9 mouse cellular contexts compared by ENCODE assay signal in genomic region chr6:115791842-115792686, GRCm38 (mm10). TPM values are rescaled to one million over a fixed set of nuclear protein-coding genes. Genes with fewer than 3 reads are reported as not detected.
DNase-seq lines count a peak whose midpoint lies in the region; ATAC-seq lines count a peak whose summit lies in the region.
"Had no signal": no experiment of that assay in that cellular context is flagged by ENCODE, and none has a peak within 500 bp of the region (broad histone marks: within the 10 kb centered on the region; RNA-seq: fewer than 3 reads in every experiment).

No protein-coding gene starts in this region.

- no peak overlapping the region for H3K4me2 ChIP-seq in heart, embryonic 11.5 days
- H3K4me2 ChIP-seq in forebrain, embryonic 12.5 days: no peak overlapping the region

- H3K27ac ChIP-seq in heart, embryonic 11.5 days (ENCODE audit: low read depth, low read length): no peak overlapping the region
- H3K27ac ChIP-seq in forebrain, embryonic 12.5 days: no peak overlapping the region

- peaks cover 72% of the 10 kb centered on the region for H3K36me3 ChIP-seq in heart, embryonic 11.5 days (ENCODE audit: control insufficient read depth, insufficient read depth, low read length)
- peaks cover 98% of the 10 kb centered on the region for H3K36me3 ChIP-seq in forebrain, embryonic 12.5 days (replicated peaks)

- H3K9ac ChIP-seq in heart, embryonic 11.5 days (ENCODE audit: low read depth, low read length): no peak overlapping the region
- no peak overlapping the region for H3K9ac ChIP-seq in forebrain, embryonic 12.5 days

- ATAC-seq in heart, embryonic 11.5 days (replicated peaks; ENCODE audit: insufficient number of reproducible peaks, low FRiP score, low TSS enrichment): no peak; the same call in 1 of the 2 replicates
- no peak for ATAC-seq in forebrain, embryonic 12.5 days (ENCODE audit: low FRiP score)

- DNase-seq in heart, adult 18-20 months: peak; percentile 42 to 67
- DNase-seq in urinary bladder, postnatal 14 days (ENCODE audit: low spot score): peak; percentile 26
- DNase-seq in urinary bladder, adult 2 months (ENCODE audit: low spot score): no peak
- peak; percentile 45 to 59 for DNase-seq in heart, postnatal 14 days
- peak; percentile 43 for DNase-seq in lung, postnatal 14 days
- DNase-seq in embryo, embryonic 10.5 days (ENCODE audit: low spot score): no peak

- no peak overlapping the region for H3K4me3 ChIP-seq in heart, embryonic 11.5 days (ENCODE audit: low read depth, low read length)
- no peak overlapping the region for H3K4me3 ChIP-seq in forebrain, embryonic 12.5 days (replicated peaks)
- H3K4me3 ChIP-seq: erythroblast, embryonic 14.5 days had no signal

- H3K4me1 ChIP-seq in heart, embryonic 11.5 days (ENCODE audit: control insufficient read depth, insufficient read depth, low read length): no peaks in the 10 kb centered on the region
- no peaks in the 10 kb centered on the region for H3K4me1 ChIP-seq in forebrain, embryonic 12.5 days

- no peaks in the 10 kb centered on the region for H3K9me3 ChIP-seq in heart, embryonic 11.5 days (replicated peaks; ENCODE audit: control insufficient read depth, low read length)
- H3K9me3 ChIP-seq in forebrain, embryonic 12.5 days: no peaks in the 10 kb centered on the region

- intact Hi-C loops in heart, postnatal 14 days (cut with DNase I): no loop called here

- no peaks in the 10 kb centered on the region for H3K27me3 ChIP-seq in heart, embryonic 11.5 days (ENCODE audit: control insufficient read depth, insufficient read depth, low read length)
- no peaks in the 10 kb centered on the region for H3K27me3 ChIP-seq in forebrain, embryonic 12.5 days

- 76% methylated on average over 34 of the region's 34 CpGs for WGBS in heart, embryonic 11.5 days (ENCODE audit: insufficient replicate concordance)
- WGBS in forebrain, embryonic 12.5 days: 92% methylated on average over 34 of the region's 34 CpGs

RNA-seq across cellular contexts. Expression of gene Rpl32, which starts 16.5 kb away (rescaled TPM):
- 100 to 1,000 TPM; 616 to 693 TPM for total RNA-seq in heart, adult 18-20 months (2021)
- 1,431 and 1,576 TPM in 2 replicates for polyA plus RNA-seq in heart, embryonic 11.5 days (2014; fragmentation: Nextera tagmentation; extraction: Ambion mirVana)
- polyA plus RNA-seq in urinary bladder, adult 2 months (2012; rRNA removed): 2,458 and 3,073 TPM in 2 replicates
- total RNA-seq in heart, postnatal 14 days (2021): 100 to 1,000 TPM; 618 to 675 TPM
- 1,718 and 1,828 TPM in 2 replicates for polyA plus RNA-seq in forebrain, embryonic 12.5 days (2016; fragmentation: Nextera tagmentation; extraction: Ambion mirVana)

RNA-seq across cellular contexts. Expression of gene Cand2, which starts 17.7 kb away (rescaled TPM):
- 10 to 100 TPM; 73.3 to 76.6 TPM for total RNA-seq in heart, adult 18-20 months (2021)
- 38.8 and 50.8 TPM in 2 replicates for polyA plus RNA-seq in heart, embryonic 11.5 days (2014; fragmentation: Nextera tagmentation; extraction: Ambion mirVana)
- polyA plus RNA-seq in urinary bladder, adult 2 months (2012; rRNA removed): 6.5 and 7.0 TPM in 2 replicates
- total RNA-seq in heart, postnatal 14 days (2021): 10 to 100 TPM; 64.5 to 71.6 TPM
- 40.8 and 43.1 TPM in 2 replicates for polyA plus RNA-seq in forebrain, embryonic 12.5 days (2016; fragmentation: Nextera tagmentation; extraction: Ambion mirVana)

RNA-seq across cellular contexts. Expression of gene Tmem40, which starts 29.9 kb away (rescaled TPM):
- under 1 TPM; 0.54 to 0.60 TPM for total RNA-seq in heart, adult 18-20 months (2021)
- 4.2 and 4.4 TPM in 2 replicates for polyA plus RNA-seq in heart, embryonic 11.5 days (2014; fragmentation: Nextera tagmentation; extraction: Ambion mirVana)
- polyA plus RNA-seq in urinary bladder, adult 2 months (2012; rRNA removed): 34.8 and 49.5 TPM in 2 replicates
- under 1 TPM in 1 of 2 experiments, not detected in 1; 0.36 TPM for total RNA-seq in heart, postnatal 14 days (2021)
- 0.87 and 1.1 TPM in 2 replicates for polyA plus RNA-seq in forebrain, embryonic 12.5 days (2016; fragmentation: Nextera tagmentation; extraction: Ambion mirVana)

RNA-seq across cellular contexts. Expression of gene Efcab12, which starts 46.1 kb away (rescaled TPM):
- total RNA-seq in heart, adult 18-20 months (2021): under 1 TPM; 0.27 to 0.54 TPM
- polyA plus RNA-seq in heart, embryonic 11.5 days (2014; fragmentation: Nextera tagmentation; extraction: Ambion mirVana): 0.50 and 0.63 TPM in 2 replicates
- 0.56 and 0.74 TPM in 2 replicates for polyA plus RNA-seq in urinary bladder, adult 2 months (2012; rRNA removed)
- under 1 TPM; 0.56 to 0.76 TPM for total RNA-seq in heart, postnatal 14 days (2021)
- 1.7 and 2.3 TPM in 2 replicates for polyA plus RNA-seq in forebrain, embryonic 12.5 days (2016; fragmentation: Nextera tagmentation; extraction: Ambion mirVana)
- polyA plus RNA-seq: erythroblast, embryonic 14.5 days had no signal

Comparison
In these comparisons a context has a peak if more than half of its experiments do, and no peak if none do; other contexts are left out.
1. DNase-seq: peak in heart, adult 18-20 months (2 of 2), urinary bladder, postnatal 14 days (single experiment), heart, postnatal 14 days (2 of 2) and lung, postnatal 14 days (single experiment); none in urinary bladder, adult 2 months (single experiment) and embryo, embryonic 10.5 days (single experiment).